Mouse (Mus musculus) activated CD4-positive, CD25-positive, alpha-beta regulatory T cell, adult 4 months (primary cell): ENCODE results near the gene Nr4a1. TPM values are rescaled to one million over a fixed set of nuclear protein-coding genes. Genes with fewer than 3 reads are reported as not detected.

ENCODE experiments used
- ATAC-seq: one replicate; pipeline ENCODE4 v1.8.0; 2017
- polyA plus RNA-seq, 2 experiments: library from polyadenylated mRNA; unstranded; fragments of 100-300 nt; shearing (Covaris generic); gene quantifications; one replicate each; pipeline ENCODE4 v1.2.1; 2017

Nr4a1 gene
- polyA plus RNA-seq, 2 experiments from 2014 or later: 37.5 to 92.8 TPM

DNA sequence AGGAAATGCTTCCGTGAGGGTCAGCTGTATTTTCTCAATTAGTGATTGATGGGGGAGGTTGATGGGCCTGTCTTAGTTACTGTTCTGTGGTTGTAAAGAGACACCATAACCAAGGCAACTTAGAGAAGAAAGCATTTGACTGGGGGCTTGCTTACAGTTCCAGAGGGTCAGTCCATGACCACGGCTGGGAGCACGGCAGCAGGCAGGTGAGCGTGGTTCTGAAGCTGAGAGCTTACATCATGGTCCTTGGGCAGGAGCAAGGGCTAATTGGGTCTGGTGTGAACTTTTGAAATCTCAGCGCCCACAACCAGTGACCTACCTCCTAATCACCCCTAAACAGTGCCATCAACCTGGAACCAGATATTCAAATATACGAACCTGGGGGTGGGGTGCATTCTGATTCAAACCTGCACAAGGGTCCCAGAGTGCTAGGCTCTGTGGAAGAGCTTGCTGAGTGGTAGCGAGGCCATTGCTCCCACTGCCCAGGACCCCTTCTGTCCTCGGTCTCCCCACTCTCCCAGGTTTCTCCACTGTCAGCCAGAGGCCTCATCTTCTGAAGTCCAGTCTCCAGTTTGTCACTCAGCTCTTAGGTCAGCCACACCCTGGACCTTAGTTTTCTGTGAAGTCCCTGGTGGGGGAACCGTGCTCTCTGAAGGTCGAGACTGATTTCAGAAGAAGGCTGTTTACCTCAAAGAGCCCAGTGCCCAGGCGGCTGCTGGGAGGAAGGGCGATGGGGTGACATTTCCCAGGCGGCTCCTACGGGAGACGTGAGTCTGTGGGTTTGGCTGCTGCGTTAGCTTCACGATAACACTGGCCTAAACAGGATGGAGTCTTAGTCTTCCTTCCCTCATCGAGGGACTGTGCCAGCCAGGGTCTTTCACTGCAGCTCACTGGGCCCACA is 63.1 kb downstream of the Nr4a1 start:
- ATAC-seq: no peak

DNA sequence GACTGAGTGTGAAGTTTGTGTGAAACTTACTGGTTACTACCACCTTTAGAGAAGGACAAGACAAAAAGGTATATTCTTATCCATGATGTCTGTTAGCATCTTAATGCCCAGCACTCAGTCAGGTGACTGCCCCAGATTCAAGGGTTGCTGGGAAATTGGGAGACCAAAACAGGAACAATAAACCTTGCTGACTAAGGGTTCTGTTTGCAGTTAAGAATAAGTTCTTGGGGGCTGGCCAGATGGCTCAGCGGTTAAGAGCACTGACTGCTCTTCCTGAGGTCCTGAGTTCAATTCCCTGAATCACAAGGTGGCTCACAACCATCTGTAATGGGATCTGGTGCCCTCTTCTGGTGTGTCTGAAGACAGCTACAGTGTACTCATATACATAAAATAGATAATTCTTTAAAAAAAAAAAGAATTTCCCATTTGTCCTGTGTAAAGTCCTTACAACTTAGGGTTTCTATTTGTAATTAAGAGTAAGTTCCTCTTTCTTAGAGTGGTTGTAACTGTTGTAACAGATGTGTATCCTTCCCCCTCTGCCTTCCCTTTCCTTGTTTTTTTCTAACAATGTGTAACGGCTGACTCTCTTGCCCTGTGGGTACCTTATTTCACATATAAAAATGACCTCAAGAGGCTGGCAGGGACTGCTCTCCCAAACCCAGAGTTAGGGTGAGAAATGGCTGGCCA is 63.9 kb downstream of the Nr4a1 start:
- ATAC-seq: no peak

DNA sequence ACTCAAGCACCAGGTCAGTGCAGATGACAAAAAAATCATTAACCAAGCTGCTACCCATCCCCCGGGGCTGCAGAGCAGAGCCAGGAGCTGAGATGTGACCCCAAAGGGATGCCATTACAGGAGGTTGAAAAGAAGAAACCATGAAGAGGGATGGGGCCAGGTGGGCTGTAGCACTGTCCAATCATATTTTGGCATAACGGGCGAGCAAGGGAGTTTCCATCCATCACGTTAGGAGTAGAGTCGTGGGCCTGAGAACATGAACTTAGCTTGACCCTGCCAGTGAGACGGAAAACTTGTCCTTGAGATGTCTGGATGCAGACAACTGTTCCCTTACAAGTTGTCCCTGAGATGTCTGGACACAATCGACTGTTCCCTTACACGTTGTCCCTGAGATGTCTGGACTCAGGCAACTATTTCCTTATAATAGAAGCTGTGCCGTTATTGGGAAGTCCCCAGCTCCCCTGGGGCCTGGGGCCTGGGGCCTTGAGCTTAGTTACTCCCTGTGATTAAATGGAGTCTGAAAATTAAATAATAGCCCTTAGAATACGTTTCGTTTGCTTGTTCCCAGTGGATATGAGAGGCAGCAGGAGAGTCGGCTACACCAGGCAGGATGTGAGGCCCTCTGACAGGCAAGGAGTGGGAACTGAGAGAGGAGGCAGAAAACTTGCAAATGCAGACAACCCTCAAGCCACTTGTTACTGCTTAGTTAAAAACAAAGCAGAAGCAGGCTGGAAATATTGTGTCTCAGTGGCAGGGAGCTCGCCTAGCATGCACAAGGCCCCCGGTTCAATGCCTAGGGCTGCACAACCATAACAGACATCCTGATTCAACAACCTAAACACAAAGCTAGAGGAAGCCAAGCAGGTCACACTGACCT is 65.1 kb downstream of the Nr4a1 start:
- no peak for ATAC-seq

DNA sequence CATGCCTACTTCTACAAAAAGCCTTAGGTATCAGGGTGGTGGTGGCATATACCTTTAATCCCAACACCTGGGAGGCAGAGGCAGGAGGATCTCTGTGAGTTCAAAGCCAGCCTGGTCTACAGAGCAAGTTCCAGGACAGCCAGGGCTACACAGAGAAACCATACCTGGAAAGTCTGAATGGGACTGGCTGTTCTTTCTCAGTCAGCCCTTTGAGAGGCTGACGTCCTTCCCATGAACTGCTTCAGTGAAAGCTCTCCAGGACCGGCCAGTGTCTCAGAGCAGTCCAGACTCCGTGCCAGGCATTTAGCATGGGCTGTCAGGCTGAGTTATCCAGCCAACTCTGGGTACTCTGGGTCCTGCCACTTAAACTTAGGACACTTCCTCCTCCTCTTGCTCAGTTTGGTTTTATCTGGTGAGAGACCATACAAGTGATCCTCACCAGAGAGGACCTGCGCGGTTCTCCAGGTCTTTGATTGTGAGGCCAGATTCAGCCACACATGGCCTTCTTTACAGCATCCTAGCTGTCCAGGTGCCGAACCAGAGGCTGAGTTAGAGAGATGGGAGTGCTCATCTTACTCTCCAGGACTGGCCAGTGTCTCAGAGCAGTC is 66.0 kb downstream of the Nr4a1 start:
- no peak for ATAC-seq

DNA sequence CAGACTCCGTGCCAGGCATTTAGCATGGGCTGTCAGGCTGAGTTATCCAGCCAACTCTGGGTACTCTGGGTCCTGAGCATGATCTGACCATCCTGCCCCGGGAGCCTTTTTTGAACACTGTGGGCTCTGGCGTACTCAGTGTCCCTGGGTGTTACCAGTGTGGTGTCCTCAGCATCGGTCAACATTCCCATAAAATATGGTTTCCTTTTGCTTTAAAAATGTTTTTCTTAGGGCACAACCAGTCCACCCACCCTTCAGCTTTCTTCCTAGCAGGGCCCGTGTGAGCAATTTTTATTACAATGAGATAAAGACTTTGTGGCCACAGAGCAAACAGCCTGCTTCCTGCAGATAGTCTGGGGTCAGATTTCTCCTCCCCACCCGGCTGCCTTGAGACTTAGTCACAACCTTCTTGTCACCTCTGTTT is 66.6 kb downstream of the Nr4a1 start:
- no peak for ATAC-seq

DNA sequence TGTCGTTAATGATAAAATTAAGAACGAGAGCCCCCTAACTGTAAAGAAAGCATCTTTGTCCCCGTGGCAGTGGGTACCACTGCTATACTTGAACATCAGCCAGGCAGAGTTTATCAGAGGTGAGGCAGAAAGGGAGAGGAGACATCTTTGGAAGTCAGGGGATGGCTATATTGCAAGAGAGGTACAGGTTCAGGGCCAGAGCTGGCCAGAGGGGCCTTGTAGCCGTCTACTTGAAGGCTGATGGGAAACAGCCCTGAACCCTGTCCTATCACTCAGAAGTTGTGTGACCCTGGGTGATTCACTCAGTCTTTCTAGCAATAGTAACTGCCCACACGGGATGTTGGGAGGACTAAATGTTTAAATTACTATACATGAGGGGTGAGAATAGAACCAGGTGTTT is 67.1 kb downstream of the Nr4a1 start:
- no peak for ATAC-seq

DNA sequence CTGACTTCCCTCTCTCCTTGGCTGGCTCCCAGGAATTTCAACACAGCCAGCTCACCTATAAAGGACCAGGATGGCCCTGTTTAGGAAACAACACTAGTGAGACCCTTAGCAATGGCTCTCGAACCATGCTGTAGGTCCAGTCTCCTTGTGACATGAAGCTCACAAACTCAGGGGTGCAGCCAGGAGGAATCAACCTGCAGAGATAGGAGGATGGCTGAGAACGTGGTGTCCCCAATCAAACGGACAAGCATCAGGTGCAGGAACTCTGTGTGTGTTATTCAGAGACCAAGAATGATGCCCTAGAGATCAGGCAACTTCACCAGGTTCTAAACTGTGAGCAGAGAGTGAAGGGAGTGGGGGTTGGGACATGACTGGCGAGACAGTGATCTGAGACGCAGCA is 68.0 kb downstream of the Nr4a1 start:
- no peak for ATAC-seq

DNA sequence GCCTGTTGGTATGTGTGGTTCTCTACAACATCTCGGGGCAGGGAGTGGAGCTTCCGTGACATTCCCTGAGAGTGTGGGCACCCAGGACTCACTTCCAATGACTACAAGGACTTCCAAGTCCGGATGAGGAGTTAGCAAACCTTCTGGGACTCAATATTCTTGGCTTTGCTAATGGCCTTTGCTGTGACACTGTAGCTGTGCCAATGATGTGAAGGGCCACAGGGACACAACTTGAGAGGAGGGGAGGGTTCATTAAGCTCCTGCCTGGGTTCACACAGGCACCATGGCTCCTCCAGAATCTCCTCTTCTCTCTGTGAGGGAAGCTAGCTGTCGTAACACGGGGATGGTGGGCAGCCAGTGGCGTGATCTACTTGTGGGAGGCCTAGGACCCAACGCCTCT is 68.6 kb downstream of the Nr4a1 start:
- no peak for ATAC-seq

DNA sequence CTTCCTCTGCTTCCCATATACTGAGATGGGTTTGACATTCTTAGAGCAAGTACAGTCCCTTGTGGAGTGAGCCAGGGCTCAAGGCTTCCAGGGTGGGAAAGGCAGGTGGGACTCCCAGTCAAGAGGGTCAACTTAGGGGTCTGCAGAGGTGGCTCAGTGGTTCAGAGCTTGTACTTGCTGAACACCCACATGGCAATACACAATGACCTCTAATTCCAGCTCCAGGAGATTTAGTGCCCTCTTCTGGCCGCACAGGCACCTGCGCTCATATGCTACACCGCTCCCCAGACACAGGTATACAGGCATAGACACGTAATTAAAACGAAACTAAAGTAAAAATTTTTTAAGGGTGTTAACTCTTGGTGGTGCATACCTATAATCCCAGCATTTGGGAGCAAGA is 69.4 kb downstream of the Nr4a1 start:
- no peak for ATAC-seq

Other genes with a start within 250 kb of the Nr4a1 start
- gene Gm47841, start 206.9 kb upstream of the Nr4a1 start, polyA plus RNA-seq: not detected
- not detected for gene Fignl2, start 175.7 kb upstream of the Nr4a1 start, polyA plus RNA-seq
- not detected for gene Ankrd33, start 138.5 kb upstream of the Nr4a1 start, polyA plus RNA-seq
- gene Acvrl1, start 125.7 kb upstream of the Nr4a1 start, polyA plus RNA-seq: 1 to 10 TPM; 1.6 to 2.7 TPM
- gene Acvr1b, start 80.2 kb upstream of the Nr4a1 start, polyA plus RNA-seq: 1 to 10 TPM; 3.5 to 3.6 TPM
- not detected for gene Grasp, start 30.1 kb upstream of the Nr4a1 start, polyA plus RNA-seq
- gene Atg101, start 30.0 kb downstream of the Nr4a1 start, polyA plus RNA-seq: 10 to 100 TPM; 42.8 to 43.6 TPM
- under 1 TPM in 1 of 2 experiments, not detected in 1; 0.38 TPM for gene 6030408B16Rik, start 38.9 kb downstream of the Nr4a1 start, polyA plus RNA-seq
- gene Krt80, start 115.9 kb downstream of the Nr4a1 start, polyA plus RNA-seq: not detected
- gene Krt7, start 156.8 kb downstream of the Nr4a1 start, polyA plus RNA-seq: not detected
- gene Krt87, start 184.5 kb downstream of the Nr4a1 start, polyA plus RNA-seq: 1 to 10 TPM in 1 of 2 experiments, under 1 TPM in 1; 0.50 to 1.4 TPM
- not detected for gene Krt88, start 193.5 kb downstream of the Nr4a1 start, polyA plus RNA-seq
- gene Krt81, start 209.5 kb downstream of the Nr4a1 start, polyA plus RNA-seq: not detected
- not detected for gene Krt86, start 219.2 kb downstream of the Nr4a1 start, polyA plus RNA-seq
- 1 to 10 TPM; 5.8 to 6.6 TPM for gene Krt83, start 237.2 kb downstream of the Nr4a1 start, polyA plus RNA-seq